Mouse (Mus musculus): ENCODE data around the gene Gm49394.

Gm49394 gene

GRCm38 (mm10) chr7:142659181-142659681 lies 10.5 kb downstream of the Gm49394 start:
- in situ Hi-C loops (cut with MboI, MseI): no loop called here

GRCm38 (mm10) chr7:142658681-142659180 lies 11.0 kb downstream of the Gm49394 start:
- in situ Hi-C loops (cut with MboI, MseI): no loop called here

- in situ Hi-C loops (cut with MboI, MseI): no loop called here
These were observed 11.7 kb downstream of the Gm49394 start for GRCm38 (mm10) chr7:142657821-142658614.

GRCm38 (mm10) chr7:142657341-142657791 lies 12.4 kb downstream of the Gm49394 start:
- in situ Hi-C loops (cut with MboI, MseI): no loop called here

GRCm38 (mm10) chr7:142656055-142656454 lies 13.7 kb downstream of the Gm49394 start:
- in situ Hi-C loops (cut with MboI, MseI): no loop called here

GRCm38 (mm10) chr7:142655633-142656032 lies 14.1 kb downstream of the Gm49394 start:
- in situ Hi-C loops (cut with MboI, MseI): no loop called here

GRCm38 (mm10) chr7:142653726-142654125 lies 16.0 kb downstream of the Gm49394 start:
- in situ Hi-C loops (cut with MboI, MseI): no loop called here

- in situ Hi-C loops (cut with MboI, MseI): loop anchor here in 1 of 2 experiments (10.0 kb wide), 1 partner anchor 1802 kb away; the partner anchor contains the start of genes Odf3 and Scgb1c1
These were observed 23.1 kb downstream of the Gm49394 start for GRCm38 (mm10) chr7:142646676-142647075.

- in situ Hi-C loops (cut with MboI, MseI): loop anchor here in 1 of 2 experiments (10.0 kb wide), 1 partner anchor 1800 kb away; the partner anchor contains the start of genes Odf3 and Scgb1c1
These were observed 24.7 kb downstream of the Gm49394 start for GRCm38 (mm10) chr7:142645045-142645444.

- in situ Hi-C loops (cut with MboI, MseI): no loop called here
These were observed 33.6 kb downstream of the Gm49394 start for GRCm38 (mm10) chr7:142636178-142636577.

GRCm38 (mm10) chr7:142630691-142631090 lies 39.1 kb downstream of the Gm49394 start:
- in situ Hi-C loops (cut with MboI, MseI): no loop called here

GRCm38 (mm10) chr7:142629806-142630205 lies 39.9 kb downstream of the Gm49394 start:
- in situ Hi-C loops (cut with MboI, MseI): no loop called here

- in situ Hi-C loops (cut with MboI, MseI): no loop called here
These were observed 47.6 kb downstream of the Gm49394 start for GRCm38 (mm10) chr7:142622180-142622579.

GRCm38 (mm10) chr7:142613077-142613476 lies 56.7 kb downstream of the Gm49394 start:
- in situ Hi-C loops (cut with MboI, MseI): no loop called here

- in situ Hi-C loops (cut with MboI, MseI): no loop called here
These were observed 58.9 kb downstream of the Gm49394 start for GRCm38 (mm10) chr7:142610627-142611406.

- in situ Hi-C loops (cut with MboI, MseI): no loop called here
These were observed 68.8 kb downstream of the Gm49394 start for GRCm38 (mm10) chr7:142600921-142601320.
